Mouse (Mus musculus) forebrain, embryonic 15.5 days (tissue): ENCODE results near the gene Itpka. TPM values are rescaled to one million over a fixed set of nuclear protein-coding genes. Genes with fewer than 3 reads are reported as not detected.

Experiments
- ATAC-seq: fragments of 200-750 bp; cut with Nextera tagmentation; replicated peaks from 2 replicates; pipeline ENCODE4 v1.8.0; 2017; ENCODE audit warnings: mild to moderate bottlenecking, moderate TSS enrichment, moderate library complexity
- H3K27ac ChIP-seq: fragments of 300-500 bp; sonication (generic); replicated peaks from 2 replicates; pipeline ENCODE4 v1.5.1; 2015; ENCODE audit warnings: mild to moderate bottlenecking, inconsistent platforms
- H3K27me3 ChIP-seq: fragments of 300-500 bp; sonication (generic); 2 replicates; pipeline ENCODE4 v1.6.1; 2015; ENCODE audit warnings: inconsistent platforms
- H3K36me3 ChIP-seq: fragments of 300-500 bp; sonication (generic); 2 replicates; pipeline ENCODE4 v1.6.1; 2015; ENCODE audit warnings: mild to moderate bottlenecking, inconsistent platforms
- H3K4me1 ChIP-seq: fragments of 300-500 bp; sonication (generic); 2 replicates; pipeline ENCODE4 v1.6.1; 2015; ENCODE audit warnings: inconsistent platforms
- H3K4me2 ChIP-seq: fragments of 300-500 bp; sonication (generic); replicated peaks from 2 replicates; pipeline ENCODE4 v1.6.1; 2015; ENCODE audit warnings: mild to moderate bottlenecking, inconsistent platforms
- H3K4me3 ChIP-seq: fragments of 300-500 bp; sonication (generic); 2 replicates; pipeline ENCODE4 v1.5.1; 2015; ENCODE audit warnings: mild to moderate bottlenecking, inconsistent platforms
- H3K9ac ChIP-seq: fragments of 300-500 bp; sonication (generic); replicated peaks from 2 replicates; pipeline ENCODE4 v1.6.1; 2015; ENCODE audit warnings: mild to moderate bottlenecking, inconsistent platforms
- H3K9me3 ChIP-seq: fragments of 300-500 bp; sonication (generic); 2 replicates; pipeline ENCODE4 v1.6.1; 2016; ENCODE audit warnings: inconsistent platforms
- WGBS: fragments of 180-500 bp; shearing (Covaris S2); methylation state at CpG from one replicate; pipeline ENCODE4 v1.1.7; 2015; ENCODE audit warnings: mixed read lengths; 5-methylcytosine and 5-hydroxymethylcytosine counted together
- polyA plus RNA-seq: library from polyadenylated mRNA; unstranded; fragments of >200 nt; fragmentation: Nextera tagmentation; extraction: Ambion mirVana; gene quantifications from 2 replicates; pipeline ENCODE4 v1.2.1, GENCODE M21; 2015

Gene Itpka
- polyA plus RNA-seq, 1 experiment from 2014 or later: 1.3 TPM

DNA sequence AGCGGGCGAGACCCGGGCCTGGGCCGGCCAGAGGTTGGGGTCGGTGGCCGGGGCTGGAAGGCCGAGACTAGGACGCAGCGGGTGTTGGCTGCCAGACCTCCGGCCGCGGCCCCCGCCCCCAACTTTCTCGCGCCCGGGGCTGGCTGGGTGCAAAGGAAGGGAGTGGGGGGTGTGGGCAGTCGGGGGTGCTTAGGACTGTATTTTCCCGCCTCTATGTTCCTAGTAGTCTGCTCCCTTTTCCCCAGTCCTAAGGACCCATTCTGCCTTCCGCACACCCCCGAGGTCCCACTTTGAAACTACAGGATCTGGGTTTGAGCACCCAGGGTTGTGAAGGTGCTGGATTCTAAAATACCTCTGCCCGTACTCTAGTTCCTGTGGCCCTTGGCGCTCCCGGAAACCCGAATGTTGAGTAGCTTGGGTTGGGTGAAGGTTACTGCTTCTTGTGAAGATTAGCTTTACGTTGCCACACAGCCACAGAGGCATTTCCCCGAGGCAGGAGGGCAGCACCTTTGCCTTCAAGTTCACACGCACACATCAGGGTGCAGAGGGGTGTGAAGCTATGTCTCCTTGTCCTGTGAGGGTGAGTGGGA, 57.9 kb downstream of the Itpka start:
- Histone ChIP-seq H3K4me1 (peaks cover 54% of the 10 kb centered on the region), H3K27ac (peak overlapping the region; percentile 34; the same call in 1 of the 2 replicates), H3K4me2 (peak overlapping the region; percentile 99), H3K9ac (peak overlapping the region; percentile 93), H3K27me3 (peaks cover 14% of the 10 kb centered on the region), H3K9me3 (no peaks in the 10 kb centered on the region), H3K4me3 (peak overlapping the region; percentile 93), H3K36me3 (no peaks in the 10 kb centered on the region)
- under 1% methylated on average over 25 of the region's 27 CpGs for WGBS
- ATAC-seq: peak; percentile 44

Other genes with a start within 250 kb of the Itpka start
- 0.50 and 0.83 TPM in 2 replicates for gene Exd1, start 194.7 kb upstream of the Itpka start, polyA plus RNA-seq
- gene Chp1, start 194.6 kb upstream of the Itpka start, polyA plus RNA-seq: 73.5 and 74.1 TPM in 2 replicates
- 36.8 and 40.8 TPM in 2 replicates for gene Nusap1, start 124.0 kb upstream of the Itpka start, polyA plus RNA-seq
- gene Oip5, start 123.9 kb upstream of the Itpka start, polyA plus RNA-seq: 13.2 and 14.3 TPM in 2 replicates
- 36.0 and 36.4 TPM in 2 replicates for gene Ndufaf1, start 79.5 kb upstream of the Itpka start, polyA plus RNA-seq
- gene Rtf1, start 67.3 kb upstream of the Itpka start, polyA plus RNA-seq: 73.7 and 80.4 TPM in 2 replicates
- gene Ltk, start 18.1 kb downstream of the Itpka start, polyA plus RNA-seq: 0.33 and 0.51 TPM in 2 replicates
- 21.5 and 21.6 TPM in 2 replicates for gene Rpap1, start 45.2 kb downstream of the Itpka start, polyA plus RNA-seq
- 15.9 and 17.9 TPM in 2 replicates for gene Tyro3, start 55.4 kb downstream of the Itpka start, polyA plus RNA-seq
- 28.0 and 29.0 TPM in 2 replicates for gene Mga, start 154.9 kb downstream of the Itpka start, polyA plus RNA-seq
- 5.4 and 5.5 TPM in 2 replicates for gene Mapkbp1, start 230.4 kb downstream of the Itpka start, polyA plus RNA-seq